Mouse (Mus musculus) induced T-regulatory cell, adult 2 months (primary cell): Measurements from ENCODE around the gene Gmip.

Experiments used
- DNase-seq: peaks from one replicate; pipeline ENCODE4 v3.0.0-alpha.2; 2012; ENCODE audit warnings: low read depth

The Gmip gene

GRCm38 (mm10) chr8:69804537-69804936 is 3.9 kb upstream of the Gmip start:
- no peak for DNase-seq

- no peak for DNase-seq
Measured at GRCm38 (mm10) chr8:69805086-69805485, 3.4 kb upstream of the Gmip start.

GRCm38 (mm10) chr8:69805491-69805890 is 3.0 kb upstream of the Gmip start:
- no peak for DNase-seq

- no peak for DNase-seq
Measured at GRCm38 (mm10) chr8:69807236-69807635, 1.2 kb upstream of the Gmip start.

GRCm38 (mm10) chr8:69808864-69809403 is 455 bp downstream of the Gmip start:
- DNase-seq: peak; percentile 75

- no peak for DNase-seq
Measured at GRCm38 (mm10) chr8:69809820-69810219, 1.3 kb downstream of the Gmip start.

- DNase-seq: no peak
Measured at GRCm38 (mm10) chr8:69814881-69815280, 6.4 kb downstream of the Gmip start.

- no peak for DNase-seq
Measured at GRCm38 (mm10) chr8:69815396-69815795, 6.9 kb downstream of the Gmip start.

GRCm38 (mm10) chr8:69820466-69820865 is 12.0 kb downstream of the Gmip start:
- DNase-seq: no peak

- no peak for DNase-seq
Measured at GRCm38 (mm10) chr8:69821971-69822385, 13.5 kb downstream of the Gmip start.

GRCm38 (mm10) chr8:69822386-69823191 is 14.1 kb downstream of the Gmip start, which contains the start of gene Lpar2:
Gene Lpar2 (plus strand): TSS chr8:69822429.
- peak; percentile 92 for DNase-seq

- no peak for DNase-seq
Measured at GRCm38 (mm10) chr8:69826371-69826770, 17.9 kb downstream of the Gmip start.

GRCm38 (mm10) chr8:69832298-69832853 is 23.9 kb downstream of the Gmip start, which contains the start of gene Pbx4:
Gene Pbx4 (plus strand): TSS chr8:69832491.
- peak; percentile 99 for DNase-seq

- DNase-seq: no peak
Measured at GRCm38 (mm10) chr8:69837057-69837682, 28.7 kb downstream of the Gmip start.

- no peak for DNase-seq
Measured at GRCm38 (mm10) chr8:69847167-69848065, 38.9 kb downstream of the Gmip start.

- DNase-seq: no peak
Measured at GRCm38 (mm10) chr8:69848951-69849350, 40.5 kb downstream of the Gmip start.

GRCm38 (mm10) chr8:69849899-69850298 is 41.4 kb downstream of the Gmip start:
- peak; percentile 53 for DNase-seq

GRCm38 (mm10) chr8:69850926-69851506 is 42.5 kb downstream of the Gmip start:
- DNase-seq: no peak

GRCm38 (mm10) chr8:69853869-69854268 is 45.4 kb downstream of the Gmip start:
- no peak for DNase-seq

GRCm38 (mm10) chr8:69860807-69861206 is 52.3 kb downstream of the Gmip start:
- DNase-seq: peak; percentile 36

- no peak for DNase-seq
Measured at GRCm38 (mm10) chr8:69861251-69861650, 52.8 kb downstream of the Gmip start.
